10 mouse cellular contexts compared by ENCODE assay signal in the genomic region with DNA sequence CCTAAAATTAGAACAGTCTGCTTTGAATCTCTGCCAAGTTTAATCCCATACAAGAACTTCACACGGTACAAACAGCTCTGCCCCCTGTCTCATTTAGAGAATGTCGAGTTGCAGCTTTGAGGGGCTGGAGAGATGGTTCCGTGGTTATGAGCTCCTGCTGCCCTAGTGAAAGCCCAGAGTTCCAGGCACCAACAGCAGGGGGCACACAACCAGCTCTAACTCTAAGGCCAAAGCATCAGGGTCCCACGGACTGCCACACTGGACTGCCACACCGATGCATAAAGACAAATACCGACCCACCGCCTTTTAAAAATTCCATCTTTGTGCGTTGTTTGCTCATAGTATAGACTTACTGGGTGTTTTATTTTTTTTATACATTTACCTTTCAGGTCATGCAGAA.
DNase-seq lines count a peak whose midpoint lies in the region; ATAC-seq and TF ChIP-seq lines count a peak whose summit lies in the region.
"Had no signal": no experiment of that assay in that cellular context is flagged by ENCODE, and none has a peak within 500 bp of the region (broad histone marks: within the 10 kb centered on the region; RNA-seq: fewer than 3 reads in every experiment).

No protein-coding gene starts in this region.

- ATAC-seq in kidney, embryonic 16.5 days (ENCODE audit: low FRiP score, low TSS enrichment): 0 out of 2 replicates have a peak, but pooled peaks have one; percentile 42
- ATAC-seq in monocyte, adult 5-6 weeks (replicated peaks; ENCODE audit: insufficient number of reproducible peaks, low FRiP score, low TSS enrichment, poor library complexity, severe bottlenecking): no peak

- H3K4me1 ChIP-seq in kidney, embryonic 16.5 days (ENCODE audit: insufficient read depth, low read length): no peaks in the 10 kb centered on the region
- H3K4me1 ChIP-seq in testis, adult 2 months (ENCODE audit: control insufficient read depth, insufficient read depth, low read length): no peaks in the 10 kb centered on the region
- H3K4me1 ChIP-seq in cortical plate, adult 2 months (ENCODE audit: control insufficient read depth, insufficient read depth, low read length): no peaks in the 10 kb centered on the region
- H3K4me1 ChIP-seq: forebrain, embryonic 12.5 days; neural tube, embryonic 12.5 days had no signal

- no peak overlapping the region for H3K4me2 ChIP-seq in kidney, embryonic 16.5 days (replicated peaks; ENCODE audit: low read depth, low read length)
- H3K4me2 ChIP-seq: forebrain, embryonic 12.5 days; neural tube, embryonic 12.5 days had no signal

- H3K9ac ChIP-seq in kidney, embryonic 16.5 days (replicated peaks; ENCODE audit: low read length): no peak overlapping the region
- H3K9ac ChIP-seq: forebrain, embryonic 12.5 days; neural tube, embryonic 12.5 days had no signal

- no peaks in the 10 kb centered on the region for H3K27me3 ChIP-seq in kidney, embryonic 16.5 days (ENCODE audit: insufficient read depth, low read length)
- no peaks in the 10 kb centered on the region for H3K27me3 ChIP-seq in testis, adult 2 months (ENCODE audit: control insufficient read depth, insufficient read depth, low read length)
- H3K27me3 ChIP-seq: forebrain, embryonic 12.5 days; neural tube, embryonic 12.5 days had no signal

- H3K9me3 ChIP-seq in kidney, embryonic 16.5 days (ENCODE audit: low read length): no peaks in the 10 kb centered on the region
- H3K9me3 ChIP-seq: forebrain, embryonic 12.5 days; neural tube, embryonic 12.5 days had no signal

- DNase-seq in kidney, adult 8-10 months: no peak
- no peak for DNase-seq in testis, postnatal 10 days (ENCODE audit: low spot score)
- no peak for DNase-seq in right cerebral cortex, postnatal 25 days
- DNase-seq: cerebellum, adult 11 months had no signal

- WGBS in kidney, embryonic 16.5 days: 71% methylated on average over 8 of the region's 8 CpGs

- H3K27ac ChIP-seq in kidney, embryonic 16.5 days (ENCODE audit: low read length): no peak overlapping the region
- no peak overlapping the region for H3K27ac ChIP-seq in testis, adult 2 months (ENCODE audit: control insufficient read depth, insufficient read depth, low read depth, low read length)
- no peak overlapping the region for H3K27ac ChIP-seq in cortical plate, adult 2 months (ENCODE audit: insufficient read depth, low read length)
- H3K27ac ChIP-seq: forebrain, embryonic 12.5 days; neural tube, embryonic 12.5 days had no signal

- H3K4me3 ChIP-seq in kidney, embryonic 16.5 days (ENCODE audit: low read length): no peak overlapping the region
- H3K4me3 ChIP-seq in testis, adult 2 months (ENCODE audit: control insufficient read depth, low read depth, low read length): no peak overlapping the region
- no peak overlapping the region for H3K4me3 ChIP-seq in cortical plate, adult 2 months (ENCODE audit: insufficient read depth, low read length)
- H3K4me3 ChIP-seq: forebrain, embryonic 12.5 days; neural tube, embryonic 12.5 days had no signal

- no peaks in the 10 kb centered on the region for H3K36me3 ChIP-seq in kidney, embryonic 16.5 days (ENCODE audit: insufficient read depth, low read length)
- H3K36me3 ChIP-seq in testis, adult 2 months (ENCODE audit: control insufficient read depth, insufficient read depth, low read length): no peaks in the 10 kb centered on the region
- H3K36me3 ChIP-seq: forebrain, embryonic 12.5 days; neural tube, embryonic 12.5 days had no signal

- TF ChIP-seq CTCF in testis, adult 2 months (IDR thresholded peaks at IDR 0.05; ENCODE audit: control insufficient read depth, insufficient read depth, insufficient replicate concordance, low read depth, low read length): peak; percentile 31; the same call in 1 of the 2 replicates
- peak; percentile 48 for TF ChIP-seq CTCF in cortical plate, adult 2 months (IDR thresholded peaks at IDR 0.05; ENCODE audit: extremely low read depth, insufficient read depth, low read length)

- no peak for TF ChIP-seq POLR2A in testis, adult 2 months (IDR thresholded peaks at IDR 0.05; ENCODE audit: control insufficient read depth, low read depth, low read length)
- TF ChIP-seq POLR2A in cortical plate, adult 2 months (IDR thresholded peaks at IDR 0.05; ENCODE audit: extremely low read depth, insufficient read depth, low read length): no peak
